Mouse (Mus musculus) R1 (cell line): Measurements from ENCODE around the gene Lgals7.

Experiments used
- DNase-seq: peaks from one replicate; pipeline ENCODE4 v3.0.0-alpha.2; 2018; ENCODE audit warnings: low read depth, low spot score

Gene Lgals7

DNA sequence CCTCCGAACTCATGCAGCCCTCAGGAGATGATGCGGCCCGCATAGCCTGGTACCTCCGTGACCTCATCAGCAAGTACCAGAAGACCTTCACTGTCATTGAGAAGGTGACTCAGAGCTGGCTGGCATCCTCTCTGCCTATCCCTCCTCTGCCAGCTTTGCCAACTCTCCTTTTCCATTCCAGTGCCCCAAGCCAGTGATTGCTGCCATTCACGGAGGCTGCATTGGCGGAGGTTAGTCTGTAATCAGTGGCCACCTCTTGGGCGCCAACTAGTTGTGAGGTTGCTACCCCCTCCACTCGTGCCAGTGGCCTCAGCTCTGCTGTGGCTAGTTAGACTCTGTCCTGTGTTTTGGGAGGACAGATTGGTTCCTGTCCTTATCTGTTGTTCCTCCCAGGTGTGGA lies 33.8 kb upstream of the Lgals7 start:
- DNase-seq: no peak

DNA sequence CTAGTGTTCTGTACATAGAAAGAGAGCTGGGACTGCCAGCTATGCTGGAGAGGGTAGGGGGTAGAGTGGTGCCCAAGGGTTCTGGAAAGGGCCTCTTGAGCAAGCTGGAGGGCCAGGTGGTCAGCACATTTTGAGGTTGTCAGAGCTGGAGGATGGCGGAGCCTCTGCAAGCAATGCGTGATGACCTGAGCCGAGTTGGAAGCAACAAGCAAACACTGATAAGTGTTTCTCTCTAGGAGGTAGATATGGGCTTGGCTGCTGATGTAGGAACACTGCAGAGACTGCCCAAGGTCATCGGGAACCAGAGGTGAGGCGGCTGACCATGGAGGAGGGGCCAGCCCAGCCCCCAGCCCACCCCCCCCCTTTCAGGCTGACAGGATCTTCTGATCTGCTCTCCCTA lies 32.7 kb upstream of the Lgals7 start:
- no peak for DNase-seq

DNA sequence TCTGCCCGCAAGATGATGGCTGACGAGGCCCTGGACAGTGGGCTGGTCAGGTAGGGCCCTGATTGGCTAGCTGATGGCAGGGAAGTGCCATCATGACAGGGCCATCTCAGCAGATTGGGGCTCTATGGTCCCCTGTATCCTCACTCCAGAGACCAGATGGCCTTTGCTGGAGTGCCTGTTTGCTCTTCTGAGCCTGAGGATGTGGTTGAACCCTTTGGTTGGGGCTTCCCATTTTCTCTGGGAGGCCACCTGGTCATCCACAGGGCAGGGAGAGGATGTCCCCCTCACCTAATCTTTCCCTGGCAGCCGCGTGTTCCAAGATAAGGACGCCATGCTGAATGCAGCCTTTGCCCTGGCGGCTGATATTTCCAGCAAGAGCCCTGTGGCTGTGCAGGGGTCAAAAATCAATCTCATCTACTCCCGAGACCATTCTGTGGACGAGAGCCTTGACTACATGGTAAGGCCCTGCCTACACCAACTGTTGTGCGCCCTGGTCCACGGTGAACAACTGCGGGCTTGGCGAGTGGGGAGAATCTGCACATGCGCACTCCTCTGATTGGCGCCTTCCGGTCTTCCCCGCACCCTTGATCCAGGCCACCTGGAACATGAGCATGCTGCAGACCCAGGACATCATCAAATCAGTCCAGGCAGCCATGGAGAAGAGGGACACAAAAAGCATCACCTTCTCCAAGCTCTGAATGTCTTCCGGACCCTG lies 32.1 kb upstream of the Lgals7 start:
- DNase-seq: peak; percentile 67

DNA sequence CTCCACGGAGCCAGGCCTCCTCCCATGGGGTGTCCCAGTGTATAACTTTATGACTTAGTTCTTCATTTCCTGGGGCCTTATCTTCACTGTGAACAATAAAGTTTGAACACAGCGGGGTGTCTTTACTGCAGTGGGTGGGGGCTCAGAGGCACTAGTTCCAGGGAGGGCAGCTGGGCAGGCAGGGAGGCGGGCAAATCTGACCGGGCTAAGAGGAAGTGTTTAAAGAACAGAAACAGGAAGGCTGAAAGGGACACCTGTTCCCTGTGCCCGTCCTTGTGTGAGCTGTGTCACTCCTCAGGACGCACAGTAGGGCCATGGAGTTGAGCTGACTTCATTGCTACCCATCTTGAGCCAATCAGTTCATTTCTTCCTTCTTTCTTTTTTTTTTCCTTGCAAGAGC lies 31.5 kb upstream of the Lgals7 start:
- DNase-seq: no peak

DNA sequence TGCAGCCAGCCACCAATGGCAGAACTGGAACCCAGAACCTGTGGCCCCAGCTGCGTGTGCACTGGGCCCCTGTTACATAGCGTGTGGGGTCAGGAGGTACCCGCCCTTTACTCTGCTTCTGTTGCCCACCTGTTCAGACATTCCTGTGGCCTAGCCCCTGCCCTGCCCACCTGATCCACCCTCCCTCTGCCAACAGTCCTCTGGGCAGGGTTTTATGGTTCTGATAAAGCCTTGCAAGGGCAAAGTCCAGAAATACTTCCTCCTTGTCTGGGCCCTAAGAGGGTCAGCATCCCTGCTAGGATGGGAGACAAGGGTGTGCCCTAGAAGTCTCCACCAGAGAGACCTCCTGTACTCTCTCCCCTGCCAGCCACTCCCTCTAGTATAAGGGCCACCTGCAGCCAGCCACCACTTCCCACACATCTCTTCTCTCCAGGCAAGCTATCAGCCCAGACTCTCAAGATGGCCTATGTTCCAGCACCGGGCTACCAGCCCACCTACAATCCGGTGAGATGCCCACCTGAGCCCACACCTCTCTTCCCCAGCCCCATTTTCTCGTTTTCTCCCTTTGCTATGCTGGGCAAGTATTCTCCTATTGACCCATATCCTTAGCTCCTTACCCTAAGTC lies 29.8 kb upstream of the Lgals7 start, which contains the start of gene Lgals4:
Gene Lgals4 (plus strand): TSS at position 132 of the 625 bp plus-strand sequence.
- no peak for DNase-seq

DNA sequence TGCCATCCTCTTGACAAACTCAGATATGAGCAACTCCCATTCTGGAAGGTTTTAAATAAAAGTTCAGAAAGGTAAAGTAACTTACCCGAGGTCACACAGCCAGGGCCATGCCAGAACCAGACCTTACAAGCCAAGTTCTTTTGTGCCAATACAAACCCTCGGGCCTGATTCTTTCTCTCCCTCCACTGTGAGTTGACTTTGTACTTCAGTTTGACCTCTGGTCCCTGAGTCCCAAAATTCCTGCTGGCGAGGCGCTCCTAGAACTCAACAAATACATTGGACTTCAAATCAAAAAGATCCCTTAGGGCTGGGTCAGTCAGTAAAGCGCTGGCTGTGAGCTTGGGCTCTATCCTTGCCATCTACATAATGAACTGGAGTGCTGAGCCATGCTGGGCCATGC lies 26.7 kb upstream of the Lgals7 start:
- peak; percentile 12 for DNase-seq

DNA sequence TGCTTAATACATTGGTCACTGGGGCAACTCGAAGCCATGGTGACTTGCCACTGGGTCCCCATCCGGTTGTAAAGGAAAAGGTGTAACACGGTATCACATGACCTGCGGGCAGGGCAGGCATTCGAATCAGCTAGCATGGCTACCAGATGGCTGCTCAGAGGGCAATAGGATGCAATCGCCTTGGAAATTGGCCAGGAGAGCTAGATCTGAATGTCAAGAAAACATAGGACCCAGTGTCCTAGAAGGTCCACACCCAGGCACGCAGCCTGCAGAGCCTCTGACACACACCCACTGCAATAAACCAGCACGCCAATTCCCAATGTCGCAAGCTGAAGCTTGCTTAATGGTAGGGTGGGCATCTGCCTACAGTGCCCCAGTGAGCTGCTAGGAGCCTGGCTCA lies 25.3 kb upstream of the Lgals7 start:
- no peak for DNase-seq

DNA sequence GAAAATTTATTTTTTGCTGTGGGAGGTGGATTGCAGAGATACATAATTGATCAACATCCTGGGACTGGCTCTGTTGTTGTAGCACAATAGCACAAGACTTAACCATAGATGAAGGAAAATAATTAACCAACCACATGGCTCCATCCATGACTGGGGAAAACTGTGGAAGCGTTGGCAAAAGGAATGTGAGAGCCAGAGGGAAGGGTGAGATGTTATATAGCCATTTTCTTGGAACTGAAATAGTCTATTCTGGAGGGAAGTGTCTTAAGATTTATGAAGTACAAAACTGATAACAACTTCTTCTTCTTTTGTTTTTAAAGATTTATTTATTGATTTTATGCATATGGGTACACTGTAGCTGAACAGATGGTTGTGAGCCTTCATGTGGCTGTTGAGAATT lies 16.4 kb upstream of the Lgals7 start:
- no peak for DNase-seq

DNA sequence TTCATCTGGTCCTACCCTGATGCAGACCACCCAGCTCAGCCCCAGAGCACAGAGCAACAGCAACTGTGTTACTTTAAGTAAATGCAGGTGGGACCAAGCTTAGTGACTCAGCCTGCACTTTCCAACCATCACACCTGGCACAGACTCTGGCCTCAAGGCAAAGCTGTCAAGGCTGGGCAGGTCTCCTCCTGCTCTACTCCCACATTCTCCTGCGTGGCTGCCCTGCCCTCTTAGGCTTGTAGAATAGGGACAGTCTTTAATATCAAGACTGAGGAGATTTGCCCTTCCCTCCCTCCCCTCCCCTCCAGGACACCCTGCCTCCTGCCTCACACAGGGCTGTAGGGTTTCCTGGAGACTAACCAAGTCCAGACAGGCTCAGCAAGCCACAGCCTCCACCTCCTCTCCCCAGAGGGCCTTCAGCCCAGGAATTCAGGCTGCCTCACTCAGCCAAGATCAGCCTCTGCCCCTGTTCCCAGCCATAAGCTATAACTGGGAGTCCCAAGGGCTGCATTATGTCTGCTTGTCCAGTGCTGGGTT lies 13.9 kb upstream of the Lgals7 start:
- no peak for DNase-seq

DNA sequence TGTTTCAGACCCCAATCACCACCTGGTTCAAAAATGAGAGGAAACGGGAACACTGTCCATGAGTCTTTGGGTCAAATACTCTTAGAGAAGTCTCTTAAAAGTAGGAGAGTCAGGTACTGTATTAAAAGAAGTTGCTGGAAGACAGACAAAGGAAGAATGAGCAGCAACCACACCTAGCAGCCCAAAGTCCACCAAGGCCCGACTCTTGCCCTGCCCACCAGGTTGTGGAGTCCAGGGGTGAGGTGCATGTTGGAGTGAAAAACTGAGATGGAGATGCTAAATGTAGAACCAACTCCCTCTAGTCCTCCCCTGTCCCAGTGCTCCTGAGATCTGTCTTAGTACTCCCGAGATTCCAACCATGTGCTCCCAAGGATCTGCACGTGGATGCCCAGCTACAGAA lies 13.0 kb upstream of the Lgals7 start:
- no peak for DNase-seq

DNA sequence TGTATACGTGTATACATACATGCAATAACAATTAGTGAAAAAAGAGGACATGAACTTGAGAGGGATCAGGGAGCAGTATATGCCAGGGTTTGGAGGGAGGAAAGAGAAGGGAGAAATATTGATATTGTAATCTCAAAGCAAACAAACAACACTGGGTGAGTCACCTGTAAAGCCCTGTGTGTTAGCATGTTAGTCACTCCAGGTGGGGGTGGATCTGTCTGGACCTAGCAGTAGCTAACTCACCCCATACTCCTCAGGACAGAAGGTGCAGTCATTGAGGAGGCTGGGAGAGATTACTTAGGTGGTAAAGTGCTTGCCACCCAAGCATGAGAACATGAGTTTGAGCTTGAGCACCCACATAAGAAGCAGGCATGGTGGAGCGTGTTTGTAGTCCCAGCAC lies 3.7 kb upstream of the Lgals7 start:
- DNase-seq: no peak

DNA sequence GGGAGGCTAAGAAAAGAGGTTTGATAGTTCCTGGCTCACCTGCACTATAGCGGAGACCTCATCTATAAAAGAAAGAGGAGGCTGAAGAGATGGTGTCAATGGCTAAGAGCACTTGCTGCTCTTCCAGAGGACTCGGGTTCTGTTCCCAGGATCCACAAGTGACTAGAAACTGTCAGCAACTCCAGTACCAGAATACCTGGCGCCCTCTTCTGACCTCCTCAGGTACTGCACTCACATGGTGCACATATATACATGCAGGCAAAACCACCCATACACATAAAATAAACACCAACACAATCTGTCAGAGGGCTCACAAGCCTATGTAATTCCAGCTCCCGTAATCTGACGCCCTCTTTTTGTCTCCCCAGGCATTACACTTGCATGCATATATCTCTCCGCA lies 2.8 kb upstream of the Lgals7 start:
- peak; percentile 86 for DNase-seq

DNA sequence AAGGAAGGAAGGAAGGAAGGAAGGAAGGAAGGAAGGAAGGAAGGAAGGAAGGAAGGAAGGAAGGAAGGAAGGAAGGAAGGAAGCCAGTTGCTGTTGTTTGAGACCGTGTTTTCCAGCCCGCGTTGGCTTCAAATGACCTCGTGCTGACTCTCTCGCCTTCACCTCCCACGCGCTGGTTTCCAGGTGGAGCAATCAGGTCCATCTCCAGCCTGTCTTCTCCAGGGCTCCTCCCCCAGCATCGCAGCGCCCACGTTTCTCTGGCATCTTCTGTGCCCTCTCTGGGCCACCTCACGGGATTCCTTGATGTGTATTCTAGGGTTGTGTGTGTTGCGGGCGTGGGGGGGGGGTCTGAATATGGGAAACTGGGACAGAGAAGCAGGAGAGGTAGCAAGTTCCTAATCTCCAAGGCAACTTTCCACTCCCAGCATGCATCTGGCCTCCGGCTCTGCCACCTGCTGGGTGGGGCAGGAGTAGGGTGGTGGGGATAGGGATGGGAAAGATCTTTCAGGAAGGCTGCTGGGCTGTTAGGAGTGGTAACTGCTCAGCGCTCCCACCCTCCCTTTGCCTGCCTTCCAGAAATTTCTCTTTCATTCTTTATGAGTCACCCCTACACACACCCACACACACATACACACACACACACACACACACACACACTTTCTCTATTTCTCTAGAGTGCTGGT lies 695 bp upstream of the Lgals7 start:
- peak; percentile 61 for DNase-seq

DNA sequence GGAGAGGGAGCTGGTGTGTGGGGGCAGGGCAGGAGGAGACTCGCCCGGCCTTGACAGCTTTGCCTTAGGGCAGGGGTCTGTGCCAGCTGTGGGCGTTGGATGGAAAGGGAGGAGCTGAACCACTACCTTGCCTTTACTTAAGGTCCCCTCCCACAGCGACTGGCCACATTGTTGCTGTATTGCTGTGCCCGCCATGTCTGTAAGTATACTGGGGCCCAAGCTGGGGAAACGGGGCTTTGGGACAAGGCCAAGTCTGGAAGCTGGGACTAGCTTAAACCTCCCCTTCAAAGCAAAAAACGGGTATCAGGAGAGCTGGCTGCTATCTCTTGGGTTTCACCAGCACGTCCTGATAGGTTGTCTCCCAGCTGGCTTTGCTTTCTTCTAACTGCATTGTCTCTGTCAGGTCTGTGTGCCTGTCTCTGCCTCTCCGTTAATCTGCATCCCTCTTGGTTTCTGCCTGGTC lies 666 bp downstream of the Lgals7 start:
- DNase-seq: no peak

DNA sequence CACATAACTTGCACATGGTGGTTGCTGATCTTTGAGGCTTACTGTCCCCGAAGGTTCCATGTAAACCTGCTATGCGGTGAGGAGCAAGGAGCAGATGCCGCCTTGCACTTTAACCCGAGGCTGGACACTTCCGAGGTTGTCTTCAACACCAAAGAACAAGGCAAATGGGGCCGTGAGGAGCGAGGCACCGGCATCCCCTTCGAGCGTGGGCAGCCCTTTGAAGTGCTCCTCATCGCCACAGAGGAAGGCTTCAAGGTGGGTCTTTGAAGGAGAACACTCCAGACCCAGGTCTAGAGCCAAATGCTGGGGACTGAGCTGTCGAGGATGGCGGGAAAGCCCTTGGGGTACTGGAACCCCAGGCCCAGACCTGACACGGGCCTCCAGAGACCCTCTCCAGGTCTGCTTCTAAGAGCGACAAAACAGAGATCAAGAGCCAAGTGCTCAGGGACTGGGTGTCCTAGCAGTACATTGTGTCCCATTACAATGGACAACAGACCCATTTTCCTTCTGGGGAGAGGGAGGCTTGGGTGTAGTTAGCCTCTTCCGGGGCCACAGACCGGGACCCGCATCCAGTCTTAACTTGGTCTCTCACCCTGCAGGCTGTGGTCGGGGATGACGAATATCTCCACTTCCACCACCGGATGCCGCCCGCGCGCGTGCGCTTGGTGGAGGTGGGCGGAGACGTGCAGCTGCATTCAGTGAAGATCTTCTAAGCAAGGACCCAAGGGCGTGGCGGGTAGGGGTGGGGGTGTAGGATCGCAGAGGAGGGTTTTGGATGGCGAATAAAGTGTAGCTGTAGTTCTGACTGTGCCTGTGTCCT lies 2.0 kb downstream of the Lgals7 start:
- DNase-seq: peak; percentile 95

DNA sequence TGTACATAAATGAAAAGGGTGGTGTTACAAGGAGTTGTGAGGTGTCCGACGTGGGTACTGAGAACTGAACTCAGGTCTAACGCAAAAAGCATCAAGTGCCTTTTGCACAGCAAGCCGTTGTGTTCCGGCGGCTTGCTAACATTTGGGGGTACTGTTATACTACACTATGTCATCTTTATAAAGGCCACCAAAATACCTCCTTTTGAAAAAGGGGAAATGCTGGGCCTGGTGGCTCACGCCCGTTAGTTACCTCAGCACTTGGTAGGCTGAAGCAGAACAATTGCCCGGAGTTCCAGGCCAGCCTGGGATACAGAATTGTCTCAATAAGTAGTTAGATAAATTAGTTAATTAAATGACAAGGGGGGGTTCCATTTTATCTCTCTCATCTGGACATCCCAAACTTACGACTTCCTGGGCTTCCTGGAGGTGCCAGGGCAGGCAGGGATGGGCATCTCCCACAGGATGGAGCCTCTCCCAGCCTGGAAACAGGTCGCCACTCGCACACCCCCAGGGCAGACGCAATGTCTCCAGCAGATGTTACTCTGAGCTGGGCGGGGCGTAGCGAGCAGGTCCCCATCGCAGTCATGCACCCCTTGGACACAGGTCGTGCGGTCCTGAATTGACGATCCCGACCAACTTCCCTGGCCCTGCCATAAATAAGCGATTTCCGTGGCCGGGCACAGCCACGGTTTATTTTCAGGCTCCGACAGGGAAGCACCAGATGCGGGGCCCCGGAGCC lies 3.3 kb downstream of the Lgals7 start:
- no peak for DNase-seq

DNA sequence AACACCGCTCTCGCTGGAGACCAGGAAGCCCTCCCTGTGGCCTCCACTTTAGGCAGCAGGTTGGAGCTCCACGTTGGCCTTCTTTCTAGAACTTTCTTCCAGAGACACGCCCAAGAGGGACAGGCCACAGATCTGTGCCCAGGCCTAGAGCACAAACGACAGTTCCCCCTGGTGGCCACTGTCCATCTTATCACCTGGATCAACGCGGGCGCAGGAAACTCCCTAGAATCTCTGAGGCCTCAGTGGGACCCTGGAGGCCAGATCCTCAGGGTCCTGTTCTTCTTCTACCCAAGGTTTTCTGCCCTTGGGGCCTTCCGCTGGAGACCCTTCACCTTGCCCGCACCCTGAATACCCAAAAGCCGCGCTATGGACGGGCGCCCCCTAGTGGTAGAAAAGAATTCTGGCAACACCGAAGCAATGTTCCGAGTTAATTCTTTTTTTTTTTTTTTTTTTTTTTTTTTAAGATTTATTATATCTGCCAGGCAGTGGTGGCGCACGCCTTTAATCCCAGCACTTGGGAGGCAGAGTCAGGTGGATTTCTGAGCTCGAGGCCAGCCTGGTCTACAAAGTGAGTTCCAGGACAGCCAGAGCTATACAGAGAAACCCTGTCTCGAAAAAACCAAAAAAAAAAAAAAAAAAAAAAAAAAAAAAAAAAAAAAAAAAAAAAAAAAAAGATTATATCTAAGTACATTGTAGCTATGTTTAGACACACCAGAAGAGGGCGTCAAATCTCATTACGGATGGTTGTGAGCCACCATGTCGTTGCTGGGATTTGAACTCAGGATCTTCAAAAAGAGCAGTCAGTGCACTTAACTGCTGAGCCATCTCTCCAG lies 4.1 kb downstream of the Lgals7 start:
- DNase-seq: peak; percentile 81

DNA sequence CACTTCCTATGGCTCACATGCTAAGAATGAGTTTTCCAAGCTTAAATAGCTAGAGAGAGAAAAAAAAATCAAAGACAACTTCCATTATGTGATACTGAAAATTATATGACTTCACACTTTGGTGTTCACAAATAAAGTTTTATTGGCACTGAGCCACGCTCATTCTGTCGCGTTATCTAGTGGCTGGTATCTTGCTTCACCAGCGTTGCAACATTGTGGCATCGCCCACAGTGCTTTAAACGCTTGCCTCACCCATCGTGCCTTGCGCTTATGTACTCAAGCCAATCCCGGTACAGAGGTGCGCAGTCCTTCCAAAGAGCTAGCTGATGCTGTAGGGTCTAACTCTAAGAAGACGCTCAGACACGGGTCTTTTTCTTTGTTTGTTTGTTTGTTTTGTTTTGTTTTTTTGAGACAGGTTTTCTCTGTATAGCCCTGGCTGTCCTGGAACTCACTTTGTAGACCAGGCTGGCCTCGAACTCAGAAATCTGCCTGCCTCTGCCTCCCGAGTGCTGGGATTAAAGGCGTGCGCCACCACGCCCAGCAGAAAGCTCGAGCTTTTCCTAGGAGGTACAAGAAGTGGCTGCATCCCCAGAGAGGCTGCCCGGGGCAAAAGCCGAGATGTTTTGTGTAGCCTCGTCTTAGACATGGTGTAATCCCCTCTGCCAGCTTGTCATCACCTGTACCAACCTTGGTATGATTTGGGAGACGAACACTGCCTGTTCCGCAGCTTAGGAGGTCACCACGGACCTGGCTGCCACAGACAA lies 7.4 kb downstream of the Lgals7 start:
- DNase-seq: peak; percentile 43

DNA sequence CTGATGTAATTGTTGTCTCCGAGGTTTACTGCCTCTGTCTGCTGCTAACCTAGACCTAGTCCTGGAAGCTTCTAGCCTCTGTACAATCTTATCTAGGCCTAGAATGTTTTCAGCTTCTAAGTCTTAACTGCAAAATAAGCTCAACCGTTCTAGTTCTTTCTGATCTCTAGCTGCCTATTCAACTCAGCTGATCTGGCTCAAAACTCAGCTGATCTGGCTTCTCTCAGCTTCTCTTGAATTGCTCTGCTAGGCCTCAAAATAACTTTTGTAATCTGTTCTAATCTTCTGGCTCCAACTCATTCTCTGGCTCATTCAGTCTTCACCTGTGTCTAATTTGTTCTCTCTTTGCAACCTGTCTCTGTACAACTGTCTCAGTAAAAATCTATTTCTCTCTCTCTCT lies 10.9 kb downstream of the Lgals7 start:
- DNase-seq: no peak
